Mouse (Mus musculus): ENCODE measurements around the gene Pqlc2. TPM values are rescaled to one million over a fixed set of nuclear protein-coding genes. Genes with fewer than 3 reads are reported as not detected.

The Pqlc2 gene
- polyA plus RNA-seq, 1 experiment from 2014 or later, result 8.3 TPM

DNA sequence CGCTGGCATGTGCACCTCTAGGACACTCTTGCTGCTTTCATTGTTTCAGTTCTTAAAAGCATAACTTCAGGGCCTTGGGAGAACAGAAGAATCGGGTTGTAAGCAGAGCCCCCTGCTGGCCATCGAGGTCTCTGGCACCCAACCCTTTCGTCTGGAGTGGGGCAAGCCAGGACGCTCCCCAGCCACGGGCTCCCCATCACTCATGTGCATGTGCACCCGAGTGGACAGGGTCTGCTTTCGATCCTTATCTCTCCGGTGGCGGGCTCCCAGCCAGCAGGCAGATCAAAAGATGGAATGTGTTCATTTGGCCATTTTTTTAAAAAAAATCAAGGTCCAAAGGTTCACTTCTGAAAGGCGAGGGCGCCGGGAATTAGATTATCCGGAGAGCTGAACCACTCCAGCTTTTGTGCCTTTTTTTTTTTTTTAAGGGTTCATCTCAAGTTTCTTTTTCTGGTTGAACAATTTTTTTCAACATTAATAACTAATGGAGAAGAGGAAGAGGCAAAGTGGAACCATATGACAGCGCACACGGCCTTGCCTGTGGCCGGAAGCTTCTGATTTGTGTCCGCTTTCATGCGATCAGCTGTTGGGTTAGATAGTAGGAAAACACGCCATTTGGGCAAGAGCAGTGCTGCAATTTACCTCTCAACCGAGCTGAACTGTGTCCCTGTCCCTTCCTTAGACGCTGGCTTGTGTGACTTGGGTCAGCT, 58.3 kb downstream of the Pqlc2 start:
- peaks cover 31 to 34% of the 10 kb centered on the region in 2 experiments for H3K4me1 ChIP-seq (ENCODE audit: control insufficient read depth in 2 of 2, insufficient read depth in 2 of 2, low read length in 2 of 2)
- WGBS, result 62% methylated on average over 22 of the region's 22 CpGs
- no peak for ATAC-seq (ENCODE audit: insufficient number of reproducible peaks, insufficient read depth, low FRiP score, low read depth)
- no peak overlapping the region for H3K9ac ChIP-seq (ENCODE audit: low read length)
- H3K36me3 ChIP-seq (ENCODE audit: control insufficient read depth, insufficient read depth, low read length), result peaks cover 29% of the 10 kb centered on the region
- H3K27ac ChIP-seq (replicated peaks in 1 of 2; ENCODE audit: control insufficient read depth in 1 of 2, insufficient read depth in 1 of 2, low read depth in 2 of 2, low read length in 2 of 2), result no peak overlapping the region
- H3K4me3 ChIP-seq (ENCODE audit: control insufficient read depth in 1 of 2, insufficient read depth in 1 of 2, low read depth in 1 of 2, low read length in 2 of 2), result no peak overlapping the region
- no peaks in the 10 kb centered on the region for H3K27me3 ChIP-seq (ENCODE audit: control insufficient read depth, insufficient read depth, low read length)
- no peaks in the 10 kb centered on the region for H3K9me3 ChIP-seq (ENCODE audit: control insufficient read depth, low read length)
- H3K4me2 ChIP-seq (ENCODE audit: low read length), result no peak overlapping the region

DNA sequence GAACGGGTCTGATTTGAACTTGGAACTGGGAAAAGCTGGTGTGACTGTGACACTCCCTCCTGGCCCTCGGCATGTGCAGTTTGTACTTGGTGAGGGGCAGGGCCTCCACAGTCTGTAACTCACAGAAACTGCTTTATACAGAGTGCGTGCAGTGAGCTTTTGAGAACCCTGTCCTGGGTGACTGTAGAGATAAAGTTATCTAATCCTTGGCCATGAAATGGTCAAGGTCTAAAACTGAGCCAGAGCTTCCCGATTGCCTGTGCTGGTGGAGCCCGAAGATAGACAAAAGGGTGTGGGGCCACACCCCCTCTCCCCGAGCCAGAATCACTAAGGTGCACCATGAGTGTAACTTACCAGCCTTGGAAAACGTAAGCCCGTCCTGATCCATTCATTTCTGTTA, 59.6 kb downstream of the Pqlc2 start:
- Histone ChIP-seq H3K4me3 (ENCODE audit: control insufficient read depth in 1 of 2, insufficient read depth in 1 of 2, low read depth in 1 of 2, low read length in 2 of 2) (no peak overlapping the region), H3K9ac (ENCODE audit: low read length) (no peak overlapping the region; the same call in 1 of the 2 replicates), H3K9me3 (ENCODE audit: control insufficient read depth, low read length) (no peaks in the 10 kb centered on the region), H3K4me1 (ENCODE audit: control insufficient read depth in 2 of 2, insufficient read depth in 2 of 2, low read length in 2 of 2) (peaks cover 35 to 44% of the 10 kb centered on the region in 2 experiments), H3K27ac (replicated peaks in 1 of 2; ENCODE audit: control insufficient read depth in 1 of 2, insufficient read depth in 1 of 2, low read depth in 2 of 2, low read length in 2 of 2) (peak overlapping the region in 1 of 2 experiments; percentile 35; a peak in 2 of 4 replicates), H3K4me2 (ENCODE audit: low read length) (no peak overlapping the region), H3K27me3 (ENCODE audit: control insufficient read depth, insufficient read depth, low read length) (no peaks in the 10 kb centered on the region), H3K36me3 (ENCODE audit: control insufficient read depth, insufficient read depth, low read length) (peaks cover 20% of the 10 kb centered on the region; the same call in 1 of the 2 replicates)
- ATAC-seq (ENCODE audit: insufficient number of reproducible peaks, insufficient read depth, low FRiP score, low read depth), result no peak
- WGBS, result 34% methylated on average over 8 of the region's 8 CpGs

GRCm38 (mm10) chr4:139250043-139250442, 60.5 kb downstream of the Pqlc2 start:
- WGBS, result 26% methylated on average over 5 of the region's 5 CpGs
- no peak overlapping the region for H3K4me2 ChIP-seq (ENCODE audit: low read length)
- no peaks in the 10 kb centered on the region for H3K27me3 ChIP-seq (ENCODE audit: control insufficient read depth, insufficient read depth, low read length)
- peaks cover 12% of the 10 kb centered on the region; the same call in 1 of the 2 replicates for H3K36me3 ChIP-seq (ENCODE audit: control insufficient read depth, insufficient read depth, low read length)
- H3K9ac ChIP-seq (ENCODE audit: low read length), result no peak overlapping the region; the same call in 1 of the 2 replicates
- H3K4me3 ChIP-seq (ENCODE audit: control insufficient read depth in 1 of 2, insufficient read depth in 1 of 2, low read depth in 1 of 2, low read length in 2 of 2), result no peak overlapping the region
- no peak for ATAC-seq (ENCODE audit: insufficient number of reproducible peaks, insufficient read depth, low FRiP score, low read depth)
- peaks cover 35 to 48% of the 10 kb centered on the region in 2 experiments for H3K4me1 ChIP-seq (ENCODE audit: control insufficient read depth in 2 of 2, insufficient read depth in 2 of 2, low read length in 2 of 2)
- no peaks in the 10 kb centered on the region for H3K9me3 ChIP-seq (ENCODE audit: control insufficient read depth, low read length)
- peak overlapping the region in 1 of 2 experiments; percentile 35; a peak in 2 of 4 replicates for H3K27ac ChIP-seq (replicated peaks in 1 of 2; ENCODE audit: control insufficient read depth in 1 of 2, insufficient read depth in 1 of 2, low read depth in 2 of 2, low read length in 2 of 2)

- Histone ChIP-seq H3K4me3 (ENCODE audit: control insufficient read depth in 1 of 2, insufficient read depth in 1 of 2, low read depth in 1 of 2, low read length in 2 of 2) (no peak overlapping the region), H3K9me3 (ENCODE audit: control insufficient read depth, low read length) (no peaks in the 10 kb centered on the region), H3K4me1 (ENCODE audit: control insufficient read depth in 2 of 2, insufficient read depth in 2 of 2, low read length in 2 of 2) (peaks cover 39 to 52% of the 10 kb centered on the region in 2 experiments), H3K36me3 (ENCODE audit: control insufficient read depth, insufficient read depth, low read length) (peaks cover 15% of the 10 kb centered on the region; the same call in 1 of the 2 replicates), H3K27me3 (ENCODE audit: control insufficient read depth, insufficient read depth, low read length) (no peaks in the 10 kb centered on the region), H3K4me2 (ENCODE audit: low read length) (no peak overlapping the region), H3K27ac (replicated peaks in 1 of 2; ENCODE audit: control insufficient read depth in 1 of 2, insufficient read depth in 1 of 2, low read depth in 2 of 2, low read length in 2 of 2) (peak overlapping the region in 1 of 2 experiments; percentile 29; a peak in 1 of 4 replicates), H3K9ac (ENCODE audit: low read length) (no peak overlapping the region)
- 74% methylated on average over 5 of the region's 5 CpGs for WGBS
- ATAC-seq (ENCODE audit: insufficient number of reproducible peaks, insufficient read depth, low FRiP score, low read depth), result no peak
Measured at GRCm38 (mm10) chr4:139248736-139249135, 61.8 kb downstream of the Pqlc2 start.

DNA sequence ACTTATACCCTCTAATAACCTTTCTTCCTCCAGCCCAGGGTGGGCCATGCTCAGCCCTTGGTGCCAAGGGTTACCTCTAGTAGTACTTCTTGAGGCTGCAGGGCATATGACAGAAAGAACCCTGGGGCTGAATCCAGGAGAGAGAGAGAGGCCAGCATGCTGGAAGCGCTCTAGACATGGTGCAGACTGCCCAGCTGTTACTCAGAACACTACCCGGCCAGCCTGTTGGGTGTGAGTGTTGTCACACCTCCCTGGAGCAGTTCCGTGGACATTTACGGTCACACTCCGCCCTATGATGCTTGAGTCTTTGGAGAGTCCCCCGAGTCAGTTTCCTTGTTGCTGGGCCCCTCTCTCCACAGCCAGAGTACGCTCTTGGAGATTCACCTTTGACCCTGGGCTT, 62.5 kb downstream of the Pqlc2 start:
- ATAC-seq (ENCODE audit: insufficient number of reproducible peaks, insufficient read depth, low FRiP score, low read depth), result no peak
- Histone ChIP-seq H3K4me1 (ENCODE audit: control insufficient read depth in 2 of 2, insufficient read depth in 2 of 2, low read length in 2 of 2) (peaks cover 40 to 56% of the 10 kb centered on the region in 2 experiments), H3K27me3 (ENCODE audit: control insufficient read depth, insufficient read depth, low read length) (no peaks in the 10 kb centered on the region), H3K4me2 (ENCODE audit: low read length) (no peak overlapping the region), H3K36me3 (ENCODE audit: control insufficient read depth, insufficient read depth, low read length) (peaks cover 11% of the 10 kb centered on the region; the same call in 1 of the 2 replicates), H3K4me3 (ENCODE audit: control insufficient read depth in 1 of 2, insufficient read depth in 1 of 2, low read depth in 1 of 2, low read length in 2 of 2) (no peak overlapping the region), H3K27ac (replicated peaks in 1 of 2; ENCODE audit: control insufficient read depth in 1 of 2, insufficient read depth in 1 of 2, low read depth in 2 of 2, low read length in 2 of 2) (no peak overlapping the region), H3K9me3 (ENCODE audit: control insufficient read depth, low read length) (no peaks in the 10 kb centered on the region), H3K9ac (ENCODE audit: low read length) (no peak overlapping the region)
- WGBS, result 69% methylated on average over 7 of the region's 7 CpGs

- Histone ChIP-seq H3K36me3 (ENCODE audit: control insufficient read depth, insufficient read depth, low read length) (peaks cover 23% of the 10 kb centered on the region), H3K27ac (replicated peaks in 1 of 2; ENCODE audit: control insufficient read depth in 1 of 2, insufficient read depth in 1 of 2, low read depth in 2 of 2, low read length in 2 of 2) (0 out of 4 replicates have a peak overlapping the region, but pooled peaks of 1 of the 2 experiments have one; percentile 20), H3K27me3 (ENCODE audit: control insufficient read depth, insufficient read depth, low read length) (no peaks in the 10 kb centered on the region), H3K4me2 (ENCODE audit: low read length) (no peak overlapping the region), H3K9ac (ENCODE audit: low read length) (0 out of 2 replicates have a peak overlapping the region, but pooled peaks have one; percentile 27), H3K4me3 (ENCODE audit: control insufficient read depth in 1 of 2, insufficient read depth in 1 of 2, low read depth in 1 of 2, low read length in 2 of 2) (no peak overlapping the region), H3K9me3 (ENCODE audit: control insufficient read depth, low read length) (no peaks in the 10 kb centered on the region), H3K4me1 (ENCODE audit: control insufficient read depth in 2 of 2, insufficient read depth in 2 of 2, low read length in 2 of 2) (peaks cover 49 to 66% of the 10 kb centered on the region in 2 experiments)
- 64% methylated on average over 7 of the region's 7 CpGs for WGBS
- ATAC-seq (ENCODE audit: insufficient number of reproducible peaks, insufficient read depth, low FRiP score, low read depth), result no peak
Measured at GRCm38 (mm10) chr4:139246130-139246877, 64.2 kb downstream of the Pqlc2 start.

- peaks cover 45 to 66% of the 10 kb centered on the region in 2 experiments for H3K4me1 ChIP-seq (ENCODE audit: control insufficient read depth in 2 of 2, insufficient read depth in 2 of 2, low read length in 2 of 2)
- ATAC-seq (ENCODE audit: insufficient number of reproducible peaks, insufficient read depth, low FRiP score, low read depth), result no peak
- no peak overlapping the region for H3K4me2 ChIP-seq (ENCODE audit: low read length)
- peaks cover 31% of the 10 kb centered on the region for H3K36me3 ChIP-seq (ENCODE audit: control insufficient read depth, insufficient read depth, low read length)
- 0 out of 2 replicates have a peak overlapping the region, but pooled peaks have one; percentile 27 for H3K9ac ChIP-seq (ENCODE audit: low read length)
- no peaks in the 10 kb centered on the region for H3K27me3 ChIP-seq (ENCODE audit: control insufficient read depth, insufficient read depth, low read length)
- no peak overlapping the region for H3K4me3 ChIP-seq (ENCODE audit: control insufficient read depth in 1 of 2, insufficient read depth in 1 of 2, low read depth in 1 of 2, low read length in 2 of 2)
- H3K27ac ChIP-seq (replicated peaks in 1 of 2; ENCODE audit: control insufficient read depth in 1 of 2, insufficient read depth in 1 of 2, low read depth in 2 of 2, low read length in 2 of 2), result no peak overlapping the region
- 95% methylated on average over 2 of the region's 2 CpGs for WGBS
- no peaks in the 10 kb centered on the region for H3K9me3 ChIP-seq (ENCODE audit: control insufficient read depth, low read length)
Measured at GRCm38 (mm10) chr4:139245534-139245933, 65.0 kb downstream of the Pqlc2 start.

Measured in heart, embryonic 14.5 days (tissue).